Mouse (Mus musculus) bone marrow macrophage, adult 2 months (primary cell): ENCODE data around the gene Lats1.

ENCODE experiments used
- CTCF ChIP-seq: IDR thresholded peaks from 2 replicates; pipeline ENCODE4 v1.5.1; 2012; ENCODE audit warnings: low read depth, mild to moderate bottlenecking, low read length, moderate library complexity
- POLR2A ChIP-seq: IDR thresholded peaks from 2 replicates; pipeline ENCODE4 v1.6.1; 2012; ENCODE audit warnings: mild to moderate bottlenecking, low read depth, low read length, borderline replicate concordance

DNA sequence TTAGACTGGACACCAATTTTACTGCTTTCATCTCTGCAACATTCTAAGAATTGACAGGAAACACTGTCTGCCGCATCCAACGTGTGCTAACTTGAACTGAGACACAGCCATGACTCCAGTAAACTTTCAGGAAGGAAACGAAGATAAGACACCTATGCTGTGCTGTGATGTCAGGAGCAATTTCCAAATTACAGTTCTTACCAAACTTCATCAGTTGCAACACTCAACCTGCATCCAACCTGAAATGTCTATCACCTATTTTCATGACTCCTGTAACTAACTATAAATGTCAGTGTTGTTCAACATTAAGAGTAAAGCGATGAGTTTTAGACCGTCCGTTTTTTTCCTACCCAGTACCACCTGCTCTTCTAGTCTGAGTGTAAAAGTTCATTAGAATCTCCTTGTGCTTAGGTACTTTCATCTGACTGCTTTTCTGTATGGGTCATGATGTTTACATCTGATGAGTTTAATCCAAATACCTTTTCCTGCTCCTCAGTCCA, 16.9 kb upstream of the Lats1 start:
- no peak for TF ChIP-seq POLR2A
- TF ChIP-seq CTCF: no peak
